Mouse (Mus musculus) heart, adult 2 months (tissue): ENCODE data around the gene Gstm6.

Source experiments
- CTCF ChIP-seq: fragments of 200-600 bp; IDR thresholded peaks from 2 replicates; pipeline ENCODE4 v1.8.1; 2022; ENCODE audit warnings: antibody characterized with exemption, mild to moderate bottlenecking, moderate library complexity
- POLR2A ChIP-seq: fragments of 200-500 bp; IDR thresholded peaks from 2 replicates; pipeline ENCODE4 v1.6.1; 2011; ENCODE audit warnings: mild to moderate bottlenecking, low read depth, low read length, control low read depth; ENCODE audit not compliant: insufficient read depth

DNA sequence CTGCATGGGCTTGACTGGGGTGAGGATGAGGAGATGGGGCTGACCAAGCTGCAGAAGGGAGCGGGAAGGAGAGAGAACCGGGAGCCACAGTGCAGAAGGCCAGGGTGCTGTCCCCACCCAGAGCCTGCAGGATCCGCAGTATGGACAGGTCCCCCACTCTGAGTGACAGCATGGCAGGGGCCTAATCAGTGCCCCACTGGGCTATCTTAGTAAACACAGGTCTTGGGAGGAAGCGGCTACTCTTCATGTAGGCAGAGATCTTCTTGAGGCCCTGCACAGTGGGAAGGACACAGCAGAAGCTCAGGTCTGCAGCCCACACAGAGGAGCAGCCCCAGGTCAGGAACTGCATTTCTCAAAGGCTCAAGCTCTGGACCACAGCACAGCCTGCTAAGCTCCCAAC lies 20.5 kb upstream of the Gstm6 start:
- TF ChIP-seq CTCF (no peak), POLR2A (no peak)
